Mouse (Mus musculus): ENCODE results near the gene Nup50. TPM values are rescaled to one million over a fixed set of nuclear protein-coding genes. Genes with fewer than 3 reads are reported as not detected.

The Nup50 gene
- polyA plus RNA-seq, 1 experiment from 2014 or later: 42.5 TPM

DNA sequence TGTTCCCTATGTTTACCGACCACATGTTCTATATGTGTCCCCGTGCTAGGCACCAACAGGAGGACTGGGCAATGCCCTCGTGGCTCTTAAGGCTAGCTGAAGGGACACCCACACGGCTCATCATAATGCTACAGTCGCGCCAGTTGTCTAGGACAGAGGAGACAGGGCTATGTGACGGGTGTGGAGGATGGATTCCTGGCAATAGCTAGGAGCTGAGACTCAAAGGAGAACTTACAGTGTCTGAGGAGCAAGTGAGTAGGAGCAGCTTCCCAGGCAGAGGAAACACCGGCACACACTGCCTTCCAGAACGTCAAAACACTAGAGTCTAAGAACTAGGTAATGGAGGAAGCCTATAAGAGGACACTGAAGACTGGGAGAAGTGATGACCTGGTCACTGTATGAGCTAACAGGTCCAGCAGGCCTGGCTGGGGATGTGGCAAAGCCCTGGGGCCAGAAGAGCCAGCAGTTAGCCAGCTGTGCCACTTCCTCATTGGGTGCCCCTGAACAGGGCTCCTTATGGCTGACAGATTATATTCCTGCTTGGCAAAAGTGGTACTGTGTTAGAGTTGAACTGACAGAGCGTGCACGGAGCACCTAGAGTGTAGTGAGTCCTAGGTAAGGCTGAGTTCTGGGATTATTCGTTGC, 62.4 kb downstream of the Nup50 start:
- no peaks in the 10 kb centered on the region for H3K36me3 ChIP-seq
- H3K27me3 ChIP-seq (ENCODE audit: insufficient read depth, poor library complexity, severe bottlenecking): no peaks in the 10 kb centered on the region
- no peak overlapping the region for H3K4me3 ChIP-seq
- 89% methylated on average over 12 of the region's 12 CpGs for WGBS
- no peak for DNase-seq (ENCODE audit: low spot score)
- no peak overlapping the region for H3K27ac ChIP-seq
- H3K4me1 ChIP-seq: peaks cover 26% of the 10 kb centered on the region
- no peaks in the 10 kb centered on the region for H3K9me3 ChIP-seq

DNA sequence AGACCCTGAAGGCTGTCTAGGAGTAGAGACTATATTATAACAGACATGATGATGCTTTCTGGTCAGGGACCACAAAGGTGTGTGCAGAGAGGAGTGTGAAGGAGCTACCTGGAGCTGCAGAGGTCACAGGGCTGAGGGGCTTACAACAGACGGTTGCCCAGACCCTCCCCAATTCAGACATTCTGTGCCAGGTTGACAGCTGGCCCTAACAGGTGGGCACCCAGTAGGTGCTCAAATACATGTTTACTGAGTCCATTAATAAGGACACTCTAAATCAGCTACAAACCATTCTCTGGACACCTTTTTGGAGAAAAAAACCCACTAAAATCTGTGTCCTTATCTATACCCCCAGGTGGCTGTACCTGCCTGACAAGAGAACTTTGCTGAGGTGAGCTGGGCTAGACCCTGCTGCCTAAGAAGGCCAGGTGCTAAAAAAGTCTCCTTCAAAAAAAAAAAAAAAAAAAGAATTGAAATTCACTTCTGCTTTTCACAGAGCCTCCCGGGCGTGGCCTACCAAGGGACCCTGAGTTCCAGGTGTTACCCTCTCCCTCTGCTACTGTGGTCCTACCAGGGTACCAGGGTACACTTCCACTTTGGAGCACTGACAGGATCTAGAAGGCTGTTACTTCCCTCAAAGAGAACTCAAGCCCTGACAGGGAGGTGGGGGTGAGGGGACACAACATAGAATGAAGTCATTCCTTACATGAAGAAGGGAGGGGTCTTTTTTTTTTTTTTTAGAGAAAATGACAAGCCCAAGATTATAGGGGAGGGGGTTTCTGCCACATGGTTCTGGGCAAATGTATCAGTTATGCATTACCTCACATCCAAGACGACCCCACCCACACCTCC, 63.2 kb downstream of the Nup50 start:
- H3K27me3 ChIP-seq (ENCODE audit: insufficient read depth, poor library complexity, severe bottlenecking): no peaks in the 10 kb centered on the region
- no peaks in the 10 kb centered on the region for H3K9me3 ChIP-seq
- peak overlapping the region; percentile 88 for H3K4me3 ChIP-seq
- no peak for DNase-seq (ENCODE audit: low spot score)
- peaks cover 26% of the 10 kb centered on the region for H3K4me1 ChIP-seq
- WGBS: 70% methylated on average over 4 of the region's 4 CpGs
- H3K36me3 ChIP-seq: no peaks in the 10 kb centered on the region
- H3K27ac ChIP-seq: no peak overlapping the region

DNA sequence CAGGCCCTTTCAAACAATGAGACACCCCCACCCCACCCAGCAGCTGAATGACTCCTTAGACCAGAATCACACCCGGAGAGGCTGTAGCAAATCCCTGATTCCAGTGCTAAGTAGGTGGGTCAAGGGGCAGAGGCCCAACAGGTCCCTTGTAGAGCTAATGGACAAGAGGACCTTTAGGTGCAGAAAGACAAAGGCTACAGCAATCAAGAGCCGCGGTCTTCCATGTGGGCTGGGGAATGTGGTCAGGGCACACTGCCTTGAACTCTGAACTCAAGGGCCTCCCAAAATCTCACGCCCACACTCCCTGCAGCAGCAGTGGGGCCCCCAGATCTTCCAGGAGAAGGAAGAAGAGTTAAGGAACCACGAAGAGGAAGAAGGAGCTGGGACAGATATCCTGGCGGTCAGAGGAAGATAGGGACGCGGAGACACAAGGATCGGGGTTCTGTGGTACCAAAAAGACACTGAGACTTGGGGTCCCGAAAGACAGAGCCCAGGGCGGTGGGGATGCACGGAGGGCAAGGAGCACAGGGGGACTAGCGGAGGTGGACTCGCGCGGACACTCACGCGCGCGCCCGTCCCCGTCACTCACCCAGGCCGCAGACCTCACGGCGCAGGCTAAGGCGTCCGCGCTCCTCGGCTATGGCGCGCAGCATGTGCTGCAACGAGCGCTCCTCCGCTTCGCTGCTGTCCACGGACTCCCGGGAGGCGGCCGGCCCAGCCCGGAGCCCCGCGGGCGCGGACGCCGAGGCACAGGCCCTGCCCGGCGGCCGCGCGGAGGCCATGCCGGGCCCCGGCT, 64.0 kb downstream of the Nup50 start:
- WGBS: under 1% methylated on average over 53 of the region's 53 CpGs
- no peak for DNase-seq (ENCODE audit: low spot score)
- Histone ChIP-seq H3K4me1 (peaks cover 26% of the 10 kb centered on the region), H3K27ac (peak overlapping the region; percentile 87), H3K4me3 (peak overlapping the region; percentile 88), H3K36me3 (no peaks in the 10 kb centered on the region), H3K9me3 (no peaks in the 10 kb centered on the region), H3K27me3 (ENCODE audit: insufficient read depth, poor library complexity, severe bottlenecking) (no peaks in the 10 kb centered on the region)

DNA sequence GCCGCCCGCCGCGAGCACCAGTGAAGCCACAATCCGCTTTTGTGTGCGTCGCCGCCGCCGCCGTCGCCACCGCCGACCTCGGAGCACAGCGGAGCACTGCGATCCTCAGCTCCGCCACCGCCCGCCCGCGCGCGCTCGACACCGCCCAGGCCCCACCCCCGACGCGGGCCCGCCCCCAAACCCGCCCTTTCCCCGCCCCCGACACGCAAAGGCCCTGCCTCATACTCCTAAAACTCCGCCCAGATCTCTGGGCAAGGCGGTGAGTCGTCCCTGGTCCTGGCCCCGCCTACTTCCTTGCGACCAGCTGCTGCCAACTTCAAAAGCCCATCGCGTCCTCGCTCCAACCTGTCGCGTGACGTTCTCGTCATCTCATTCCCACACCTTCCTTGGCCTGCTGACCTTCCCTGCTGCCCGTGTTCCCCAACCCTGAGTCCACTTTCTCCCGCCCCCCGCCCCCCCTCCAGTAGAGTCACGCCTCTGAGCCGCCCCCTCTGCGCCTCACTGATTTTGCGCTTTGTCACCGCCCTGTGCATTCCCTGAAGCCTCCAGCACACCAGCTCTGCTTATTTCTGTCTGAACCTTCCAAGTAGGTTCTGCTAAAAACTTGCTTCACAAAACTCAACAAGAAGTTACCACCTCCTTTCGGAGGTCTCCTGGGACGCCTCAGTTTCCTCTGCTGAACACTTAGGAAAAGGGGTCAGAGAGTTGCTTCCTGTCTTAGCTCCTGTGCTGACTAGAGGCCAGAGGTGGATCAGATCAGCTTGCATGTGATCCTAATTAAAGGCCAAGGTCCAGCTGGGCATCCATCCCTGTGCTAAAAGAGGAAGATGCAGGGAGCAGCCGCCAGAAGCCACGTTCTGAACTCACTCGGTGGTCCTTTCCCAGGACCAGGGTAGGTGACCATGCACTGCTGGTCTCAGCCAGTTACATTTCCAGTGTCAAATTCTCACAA, 64.9 kb downstream of the Nup50 start, which contains the start of gene 5031439G07Rik:
Gene 5031439G07Rik, minus strand, starts transcription at position 678 of the 952 bp plus-strand sequence.
- H3K9me3 ChIP-seq: no peaks in the 10 kb centered on the region
- DNase-seq (ENCODE audit: low spot score): peak; percentile 97
- peak within 1 kb of the TSS; percentile 87 for H3K27ac ChIP-seq
- peaks cover 23% of the 10 kb centered on the region for H3K4me1 ChIP-seq
- no peaks in the 10 kb centered on the region for H3K27me3 ChIP-seq (ENCODE audit: insufficient read depth, poor library complexity, severe bottlenecking)
- H3K36me3 ChIP-seq: no peaks in the 10 kb centered on the region
- WGBS: 2% methylated on average over 57 of the region's 59 CpGs
- H3K4me3 ChIP-seq: peak within 1 kb of the TSS; percentile 88

DNA sequence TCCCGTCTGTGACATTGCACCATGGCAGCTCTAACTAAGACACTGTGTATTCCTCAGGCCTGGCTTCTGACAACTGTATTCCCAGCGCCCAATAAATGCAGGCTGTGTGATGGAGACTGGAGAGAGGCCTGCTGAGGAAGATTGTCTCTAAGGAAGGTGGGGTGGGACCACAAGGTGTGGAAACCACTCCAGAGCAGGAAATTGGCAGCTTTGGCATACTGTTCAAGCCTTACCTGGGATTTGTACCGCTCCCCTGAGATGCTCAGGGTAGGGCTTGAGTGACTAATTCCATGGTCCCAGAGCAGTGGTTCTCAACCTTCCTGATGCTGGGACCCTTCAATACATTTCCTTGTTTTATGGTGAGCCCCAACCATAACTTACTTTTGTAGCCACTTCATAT, 65.9 kb downstream of the Nup50 start:
- Histone ChIP-seq H3K4me1 (peaks cover 16% of the 10 kb centered on the region), H3K36me3 (no peaks in the 10 kb centered on the region), H3K4me3 (no peak overlapping the region), H3K27me3 (ENCODE audit: insufficient read depth, poor library complexity, severe bottlenecking) (peaks cover 2% of the 10 kb centered on the region; the same call in 1 of the 2 replicates), H3K9me3 (no peaks in the 10 kb centered on the region), H3K27ac (no peak overlapping the region)
- DNase-seq (ENCODE audit: low spot score): no peak
- WGBS: 68% methylated on average over 3 of the region's 3 CpGs

DNA sequence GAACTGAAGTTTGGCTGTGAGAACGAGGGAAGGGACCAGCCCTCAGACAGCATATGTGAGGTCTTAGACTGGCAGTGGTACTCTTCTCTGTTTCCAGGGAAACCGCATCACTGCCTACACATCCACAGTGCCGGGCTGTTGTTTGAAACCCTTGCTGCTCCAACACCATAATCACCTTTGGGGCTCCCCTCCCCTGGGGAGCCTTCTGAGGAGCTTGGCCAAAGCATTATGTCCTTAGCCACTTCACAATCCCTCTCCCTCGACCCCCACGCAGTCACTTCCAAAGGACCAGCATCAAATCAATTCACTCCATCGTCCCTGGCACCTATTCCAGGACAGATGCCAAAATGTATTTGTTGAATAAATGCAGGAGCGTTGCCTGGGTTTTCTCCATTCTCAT, 66.6 kb downstream of the Nup50 start:
- 75% methylated on average over 7 of the region's 7 CpGs for WGBS
- no peak for DNase-seq (ENCODE audit: low spot score)
- no peak overlapping the region for H3K27ac ChIP-seq
- H3K27me3 ChIP-seq (ENCODE audit: insufficient read depth, poor library complexity, severe bottlenecking): peaks cover 9% of the 10 kb centered on the region
- no peaks in the 10 kb centered on the region for H3K9me3 ChIP-seq
- no peak overlapping the region for H3K4me3 ChIP-seq
- H3K4me1 ChIP-seq: peaks cover 17% of the 10 kb centered on the region
- no peaks in the 10 kb centered on the region for H3K36me3 ChIP-seq

Small RNA genes within 50 kb of the gene (microRNA-seq; reads per million reads assigned to microRNA genes)
- 15.9 reads per million, percentile 29 among the genes with 10 or more reads in this experiment for gene Mir1249

Other genes with a start within 250 kb of the Nup50 start
- gene Arhgap8, start 203.4 kb upstream of the Nup50 start, polyA plus RNA-seq (2016; fragmentation: Nextera tagmentation; extraction: Ambion mirVana): 4.3 and 6.5 TPM in 2 replicates
- 0.16 and 0.41 TPM in 2 replicates for gene Phf21b, start 67.4 kb upstream of the Nup50 start, polyA plus RNA-seq (2016; fragmentation: Nextera tagmentation; extraction: Ambion mirVana)
- 0.87 and 1.2 TPM in 2 replicates for gene Gm29666, start 3.4 kb upstream of the Nup50 start, polyA plus RNA-seq (2016; fragmentation: Nextera tagmentation; extraction: Ambion mirVana)
- gene 5031439G07Rik, start 65.1 kb downstream of the Nup50 start, polyA plus RNA-seq (2016; fragmentation: Nextera tagmentation; extraction: Ambion mirVana): 3.9 and 6.4 TPM in 2 replicates
- gene Upk3a, start 93.7 kb downstream of the Nup50 start, polyA plus RNA-seq (2016; fragmentation: Nextera tagmentation; extraction: Ambion mirVana): 0.24 TPM in 1 of 2 replicates, not detected in the other
- gene Fam118a, start 105.5 kb downstream of the Nup50 start, polyA plus RNA-seq (2016; fragmentation: Nextera tagmentation; extraction: Ambion mirVana): 18.0 and 22.6 TPM in 2 replicates
- 0.11 and 0.20 TPM in 2 replicates for gene Smc1b, start 208.6 kb downstream of the Nup50 start, polyA plus RNA-seq (2016; fragmentation: Nextera tagmentation; extraction: Ambion mirVana)
- gene Ribc2, start 208.7 kb downstream of the Nup50 start, polyA plus RNA-seq (2016; fragmentation: Nextera tagmentation; extraction: Ambion mirVana): 0.15 TPM in 1 of 2 replicates, not detected in the other

Measured in heart, embryonic 10.5 days (tissue).